Mouse (Mus musculus): ENCODE data around the gene Notch2. TPM values are rescaled to one million over a fixed set of nuclear protein-coding genes. Genes with fewer than 3 reads are reported as not detected.

The Notch2 gene
- polyA plus RNA-seq, 1 experiment from 2014 or later: 43.5 TPM

DNA sequence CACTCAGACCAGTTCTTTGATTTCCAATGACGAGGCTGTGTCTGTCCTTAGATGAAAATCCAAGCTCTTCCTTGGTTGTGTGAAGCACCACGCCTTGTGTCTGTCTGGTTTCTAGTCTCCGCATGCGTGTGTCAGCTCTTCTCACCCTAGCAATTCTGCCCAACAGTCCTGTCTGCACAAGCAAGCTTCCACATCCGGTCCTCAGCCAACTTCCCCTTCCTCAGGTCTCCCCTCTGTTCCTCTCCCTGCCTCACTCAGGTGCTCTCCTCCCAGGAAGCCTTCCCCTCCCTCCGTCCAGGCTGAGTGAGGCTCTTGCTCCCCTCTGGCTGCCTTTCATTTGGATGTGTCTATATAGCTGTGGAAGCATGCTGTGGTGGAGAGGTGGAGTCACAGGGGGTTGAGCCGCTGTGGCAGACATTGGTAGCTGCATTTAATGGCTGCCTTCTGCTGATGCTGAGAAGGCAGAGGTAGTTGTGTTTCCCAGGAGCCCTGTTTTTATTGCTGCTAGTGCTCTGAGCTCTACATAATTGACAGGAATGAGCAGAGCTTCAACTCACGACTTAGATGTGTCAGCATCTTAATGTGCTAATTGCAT is 70.8 kb downstream of the Notch2 start:
- Histone ChIP-seq H3K9me3 (no peaks in the 10 kb centered on the region), H3K27me3 (no peaks in the 10 kb centered on the region), H3K36me3 (peaks cover 46% of the 10 kb centered on the region), H3K4me3 (no peak overlapping the region), H3K27ac (peak overlapping the region; percentile 53; the same call in 1 of the 2 replicates), H3K4me1 (peaks cover 70% of the 10 kb centered on the region), H3K4me2 (replicated peaks) (no peak overlapping the region), H3K9ac (peak overlapping the region; percentile 8; the same call in 1 of the 2 replicates)
- 48% methylated on average over 8 of the region's 8 CpGs for WGBS
- no peak for ATAC-seq (ENCODE audit: low FRiP score, low read depth)

DNA sequence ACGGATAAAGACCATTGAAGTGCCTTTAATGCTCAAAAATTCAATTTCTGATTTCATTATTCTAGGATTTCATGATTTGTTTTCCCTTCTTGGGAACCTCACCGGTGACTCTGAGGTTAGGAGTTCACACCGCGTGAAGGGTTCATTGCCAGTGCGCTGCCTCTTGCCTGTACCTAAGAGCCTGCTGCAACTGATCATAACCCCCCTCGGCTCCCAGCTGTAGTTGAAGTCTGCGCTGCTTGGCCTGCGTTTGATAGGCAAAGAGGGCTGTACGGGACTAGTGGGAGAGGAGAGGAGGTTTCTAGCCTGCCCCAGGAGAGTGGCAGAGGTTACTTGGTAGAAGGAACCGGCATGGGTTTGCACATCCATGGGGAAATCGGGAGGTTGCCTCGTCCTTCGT is 71.5 kb downstream of the Notch2 start:
- Histone ChIP-seq H3K4me1 (peaks cover 78% of the 10 kb centered on the region), H3K4me3 (no peak overlapping the region), H3K9me3 (no peaks in the 10 kb centered on the region), H3K4me2 (replicated peaks) (no peak overlapping the region), H3K9ac (no peak overlapping the region), H3K27me3 (no peaks in the 10 kb centered on the region), H3K36me3 (peaks cover 43% of the 10 kb centered on the region), H3K27ac (peak overlapping the region; percentile 92)
- 44% methylated on average over 13 of the region's 13 CpGs for WGBS
- ATAC-seq (ENCODE audit: low FRiP score, low read depth): no peak

DNA sequence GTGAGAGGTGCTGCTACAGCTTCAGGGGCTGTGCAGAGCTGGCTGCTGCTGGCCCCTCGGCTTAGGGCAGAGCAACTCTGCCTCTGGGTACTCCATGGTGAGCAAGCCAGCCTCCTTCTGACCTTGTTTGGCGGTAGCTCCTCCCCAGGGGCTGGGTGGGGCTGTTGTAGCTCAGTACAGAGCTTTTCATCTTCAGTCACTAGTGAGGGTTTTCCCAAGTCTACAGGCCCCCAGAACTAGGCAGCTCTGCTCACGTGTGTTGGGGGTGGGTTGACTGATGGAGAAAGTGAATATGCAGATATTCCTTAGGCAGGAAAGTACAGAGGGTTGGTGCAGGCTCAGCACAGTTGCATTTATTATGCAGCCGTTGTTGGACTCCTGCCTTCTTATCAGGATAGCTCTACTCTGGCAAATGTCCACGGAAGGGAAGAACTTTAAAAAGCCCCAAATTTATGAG is 72.5 kb downstream of the Notch2 start:
- Histone ChIP-seq H3K4me3 (no peak overlapping the region), H3K9ac (peak overlapping the region; percentile 43; the same call in 1 of the 2 replicates), H3K27me3 (no peaks in the 10 kb centered on the region), H3K27ac (peak overlapping the region; percentile 92), H3K4me1 (peaks cover 84% of the 10 kb centered on the region), H3K4me2 (replicated peaks) (peak overlapping the region; percentile 41), H3K36me3 (peaks cover 43% of the 10 kb centered on the region), H3K9me3 (no peaks in the 10 kb centered on the region)
- peak; percentile 75 for ATAC-seq (ENCODE audit: low FRiP score, low read depth)
- 10% methylated on average over 5 of the region's 5 CpGs for WGBS

DNA sequence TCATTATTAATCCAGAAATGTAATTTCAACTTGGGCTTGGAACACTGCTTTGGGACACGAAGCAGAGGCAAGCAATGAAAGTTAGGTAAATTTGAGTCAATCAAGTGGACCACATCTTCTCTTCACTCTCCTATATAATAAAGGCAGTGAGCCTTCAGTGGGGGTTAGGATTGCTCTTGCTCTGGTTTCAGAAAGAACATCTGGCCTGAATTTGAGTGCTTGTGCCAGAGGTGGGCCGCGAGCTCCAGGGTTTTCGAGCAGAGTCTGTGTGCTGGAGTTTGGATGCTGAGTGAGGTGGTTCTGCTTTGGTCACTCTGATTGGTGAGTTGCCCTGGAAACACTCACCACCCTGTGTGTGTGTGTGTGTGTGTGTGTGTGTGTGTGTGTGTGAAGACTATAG is 73.1 kb downstream of the Notch2 start:
- ATAC-seq (ENCODE audit: low FRiP score, low read depth): peak; percentile 74
- Histone ChIP-seq H3K36me3 (peaks cover 45% of the 10 kb centered on the region), H3K4me1 (peaks cover 80% of the 10 kb centered on the region), H3K4me3 (no peak overlapping the region), H3K9ac (no peak overlapping the region), H3K27me3 (no peaks in the 10 kb centered on the region), H3K9me3 (no peaks in the 10 kb centered on the region), H3K4me2 (replicated peaks) (0 out of 2 replicates have a peak overlapping the region, but pooled peaks have one; percentile 16), H3K27ac (peak overlapping the region; percentile 92)
- 9% methylated on average over 4 of the region's 4 CpGs for WGBS

DNA sequence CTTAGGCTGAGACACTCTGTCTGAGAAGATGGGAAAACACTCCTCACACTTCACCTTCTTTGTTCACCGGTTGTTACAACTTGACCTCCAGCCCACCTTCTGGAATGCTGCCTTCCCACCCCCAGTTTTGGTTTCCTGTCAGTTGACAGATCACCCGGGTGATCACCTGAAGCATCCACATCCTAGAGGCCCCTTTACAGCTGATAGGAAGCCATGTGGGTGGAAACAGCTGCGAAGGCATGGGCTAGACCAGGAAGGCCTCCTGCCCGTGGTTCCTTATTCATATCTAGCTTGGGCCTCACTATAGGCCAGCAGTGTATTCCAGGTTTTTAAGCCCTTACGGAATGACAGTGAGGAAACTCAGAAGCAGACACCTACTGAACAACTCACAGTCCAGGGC is 73.5 kb downstream of the Notch2 start:
- H3K4me3 ChIP-seq: no peak overlapping the region
- H3K9me3 ChIP-seq: no peaks in the 10 kb centered on the region
- H3K4me1 ChIP-seq: peaks cover 78% of the 10 kb centered on the region
- no peak for ATAC-seq (ENCODE audit: low FRiP score, low read depth)
- no peaks in the 10 kb centered on the region for H3K27me3 ChIP-seq
- 56% methylated on average over 5 of the region's 5 CpGs for WGBS
- H3K27ac ChIP-seq: peak overlapping the region; percentile 92
- peaks cover 45% of the 10 kb centered on the region for H3K36me3 ChIP-seq
- no peak overlapping the region for H3K9ac ChIP-seq
- H3K4me2 ChIP-seq (replicated peaks): 0 out of 2 replicates have a peak overlapping the region, but pooled peaks have one; percentile 16

DNA sequence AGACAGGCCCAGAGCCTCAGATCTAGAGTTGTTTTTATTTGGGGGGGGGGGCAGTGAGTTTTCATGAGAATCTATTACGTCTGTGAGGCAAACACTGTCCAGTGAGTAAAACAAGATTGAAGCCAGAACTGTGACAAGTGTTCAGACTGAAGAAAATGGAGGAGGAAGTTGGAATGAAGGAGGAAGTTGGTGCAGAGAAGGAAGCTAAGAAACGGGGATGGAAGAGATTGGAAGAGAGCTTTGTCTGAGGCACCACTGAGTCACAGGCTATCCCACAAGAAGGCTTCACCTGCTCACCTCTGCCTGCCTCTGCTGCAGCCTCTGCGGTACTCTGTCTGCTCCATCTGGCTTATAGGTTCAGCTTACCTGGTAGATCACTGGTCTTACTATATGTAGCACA is 74.2 kb downstream of the Notch2 start:
- 86% methylated on average over 3 of the region's 3 CpGs for WGBS
- ATAC-seq (ENCODE audit: low FRiP score, low read depth): no peak
- Histone ChIP-seq H3K9ac (no peak overlapping the region), H3K4me3 (no peak overlapping the region), H3K27me3 (no peaks in the 10 kb centered on the region), H3K36me3 (peaks cover 45% of the 10 kb centered on the region), H3K4me1 (peaks cover 80% of the 10 kb centered on the region), H3K27ac (peak overlapping the region; percentile 92; the same call in 1 of the 2 replicates), H3K9me3 (no peaks in the 10 kb centered on the region), H3K4me2 (replicated peaks) (no peak overlapping the region)

DNA sequence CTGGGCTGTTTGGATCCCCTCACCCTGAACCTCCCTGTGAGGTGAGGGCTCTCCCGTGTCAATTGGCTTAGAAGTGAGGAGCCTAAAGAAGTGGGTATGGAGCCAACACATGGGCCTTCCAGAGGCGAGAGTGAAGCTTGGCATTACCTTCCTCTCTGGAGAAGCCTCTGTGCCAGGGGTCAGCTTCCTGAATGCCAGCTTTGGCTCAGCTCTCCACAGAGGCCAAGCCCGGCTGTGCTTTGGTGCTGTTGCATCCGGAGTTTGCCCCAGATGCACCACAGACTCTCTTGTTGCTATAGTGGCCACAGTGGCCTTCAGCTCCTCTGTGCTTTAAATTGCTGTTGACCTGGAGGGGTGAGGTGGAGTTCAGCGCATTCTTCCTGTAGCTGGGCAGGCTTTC is 76.4 kb downstream of the Notch2 start:
- H3K27me3 ChIP-seq: no peaks in the 10 kb centered on the region
- peak overlapping the region; percentile 61; the same call in 1 of the 2 replicates for H3K27ac ChIP-seq
- H3K9ac ChIP-seq: no peak overlapping the region
- H3K9me3 ChIP-seq: no peaks in the 10 kb centered on the region
- ATAC-seq (ENCODE audit: low FRiP score, low read depth): no peak
- H3K4me3 ChIP-seq: no peak overlapping the region
- H3K36me3 ChIP-seq: peaks cover 42% of the 10 kb centered on the region
- no peak overlapping the region for H3K4me2 ChIP-seq (replicated peaks)
- whole genome bisulfite sequencing: 78% methylated on average over 5 of the region's 5 CpGs
- peaks cover 81% of the 10 kb centered on the region for H3K4me1 ChIP-seq

DNA sequence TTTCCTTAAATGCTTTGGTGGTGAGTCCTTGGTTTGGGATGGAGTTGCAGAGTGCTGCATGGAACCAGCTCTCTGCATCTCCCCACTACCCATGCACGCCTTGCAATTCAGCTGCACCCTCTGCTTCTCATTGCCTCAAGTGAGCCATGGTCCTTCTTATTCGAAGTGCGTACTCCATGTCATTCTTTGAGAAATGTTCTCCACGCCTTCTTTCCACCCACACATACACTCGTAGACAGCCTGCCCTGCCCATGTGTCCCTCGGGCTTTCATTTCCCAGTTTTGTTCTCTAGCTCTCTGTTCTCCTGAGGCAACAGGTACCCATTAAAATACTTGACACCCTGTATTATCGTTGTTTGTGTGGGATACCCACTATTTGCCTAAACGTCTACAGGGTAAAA is 76.8 kb downstream of the Notch2 start:
- Histone ChIP-seq H3K36me3 (peaks cover 42% of the 10 kb centered on the region), H3K9ac (no peak overlapping the region), H3K27ac (peak overlapping the region; percentile 61; the same call in 1 of the 2 replicates), H3K9me3 (no peaks in the 10 kb centered on the region), H3K4me3 (no peak overlapping the region), H3K4me1 (peaks cover 81% of the 10 kb centered on the region), H3K27me3 (no peaks in the 10 kb centered on the region), H3K4me2 (replicated peaks) (no peak overlapping the region)
- ATAC-seq (ENCODE audit: low FRiP score, low read depth): no peak
- WGBS: 75% methylated on average over 8 of the region's 8 CpGs

DNA sequence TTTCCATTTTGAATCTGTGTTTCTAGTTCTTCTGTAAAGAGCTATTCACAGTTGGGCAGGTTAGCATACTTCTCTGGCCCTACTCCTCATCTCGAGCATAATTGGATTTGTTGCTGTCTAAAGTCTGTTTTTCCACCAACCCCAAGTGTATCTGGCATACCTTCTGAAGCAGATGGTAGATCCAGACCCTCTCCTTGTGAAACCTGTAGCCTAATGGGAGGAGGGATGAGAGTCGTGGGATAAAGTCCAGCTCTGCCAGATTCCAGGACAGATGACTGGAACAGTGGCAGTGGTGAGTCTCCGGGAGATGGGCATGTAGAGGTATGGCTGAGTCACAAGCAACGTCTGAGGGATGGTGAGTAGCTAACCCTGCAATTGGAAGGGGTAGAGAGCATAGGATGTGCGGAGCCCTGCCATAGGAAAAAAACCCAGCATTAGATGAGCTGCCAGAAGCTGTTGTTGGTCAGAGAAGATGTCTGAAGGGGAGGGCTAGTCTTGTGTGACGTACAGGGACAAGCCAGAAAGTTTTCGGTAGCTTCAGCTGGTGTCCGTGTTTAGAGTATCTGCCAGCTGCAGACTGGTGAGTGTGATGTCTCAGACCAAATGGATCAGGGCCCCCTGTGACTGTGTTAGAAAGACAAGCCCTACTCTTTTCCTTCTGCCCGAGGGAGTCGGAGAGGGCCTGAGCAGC is 79.5 kb downstream of the Notch2 start:
- Histone ChIP-seq H3K9ac (no peak overlapping the region), H3K4me3 (no peak overlapping the region), H3K36me3 (peaks cover 57% of the 10 kb centered on the region), H3K4me1 (peaks cover 64% of the 10 kb centered on the region), H3K4me2 (replicated peaks) (no peak overlapping the region), H3K27me3 (no peaks in the 10 kb centered on the region), H3K27ac (no peak overlapping the region; the same call in 1 of the 2 replicates), H3K9me3 (no peaks in the 10 kb centered on the region)
- WGBS: 74% methylated on average over 10 of the region's 10 CpGs
- ATAC-seq (ENCODE audit: low FRiP score, low read depth): no peak

DNA sequence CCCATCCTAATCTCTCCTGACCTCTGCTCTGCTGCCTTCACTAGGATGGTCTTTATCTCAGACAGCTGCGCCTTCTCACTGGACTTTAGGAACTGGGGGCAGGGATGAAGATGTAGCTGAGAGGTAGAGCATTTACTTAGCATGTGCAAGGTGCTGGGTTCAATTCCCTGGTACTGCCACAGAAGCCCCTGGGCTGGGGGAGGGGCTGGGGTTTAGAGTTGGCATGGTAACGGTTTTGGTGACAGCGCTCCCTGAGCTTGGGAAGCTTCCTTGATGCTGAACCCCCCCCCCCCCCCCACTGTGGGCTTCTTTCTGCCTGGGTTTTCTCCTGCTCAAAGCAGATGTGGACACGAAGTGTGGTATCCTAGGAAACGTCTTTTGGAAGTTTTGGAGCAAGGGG is 80.6 kb downstream of the Notch2 start:
- no peak for ATAC-seq (ENCODE audit: low FRiP score, low read depth)
- peaks cover 54% of the 10 kb centered on the region for H3K4me1 ChIP-seq

DNA sequence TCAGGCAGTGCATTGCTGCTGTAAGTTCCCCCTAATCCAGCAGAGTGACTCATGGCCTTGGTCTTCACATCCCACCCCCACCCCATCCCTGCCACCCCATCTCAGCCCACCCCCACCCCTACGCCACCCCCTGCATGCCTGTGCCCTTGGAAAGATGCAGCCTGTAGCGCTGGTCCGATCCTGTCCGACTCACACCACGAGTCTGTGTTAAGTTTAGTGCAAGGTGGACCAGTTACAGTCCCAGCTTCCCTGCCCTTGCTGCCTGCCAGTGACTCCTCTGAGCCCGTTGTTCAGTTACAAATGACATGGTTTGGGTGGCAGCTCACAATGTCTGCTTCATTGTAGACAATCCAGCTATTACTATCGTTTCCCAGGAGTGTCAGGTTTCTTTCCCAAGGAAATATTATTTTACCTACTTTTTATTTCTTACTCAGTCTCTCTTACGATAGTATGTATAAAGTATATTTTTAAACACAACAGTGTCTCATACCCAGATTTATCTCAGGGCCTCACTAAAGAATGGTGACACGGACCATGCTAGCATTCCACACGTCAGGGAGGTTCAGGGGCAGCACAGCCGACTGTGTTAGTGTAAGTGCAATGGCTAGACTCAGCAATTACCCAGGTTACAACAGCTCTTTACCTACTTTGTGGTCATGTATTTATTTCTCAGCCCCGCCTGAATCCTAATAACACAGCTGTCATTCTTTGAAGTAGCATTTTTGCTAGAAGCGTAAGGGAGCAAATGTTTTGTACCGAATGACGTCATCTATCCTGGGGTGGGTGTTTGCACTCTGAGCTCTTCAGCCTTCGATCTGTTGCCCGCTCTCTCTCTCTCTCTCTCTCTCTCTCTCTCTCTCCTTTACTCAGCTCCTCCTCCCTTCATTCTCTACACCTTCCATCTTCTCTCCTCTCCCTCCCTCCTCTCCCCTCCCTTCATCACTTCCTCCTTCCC is 81.6 kb downstream of the Notch2 start:
- no peaks in the 10 kb centered on the region for H3K27me3 ChIP-seq
- H3K4me2 ChIP-seq (replicated peaks): no peak overlapping the region
- ATAC-seq (ENCODE audit: low FRiP score, low read depth): 0 out of 2 replicates have a peak, but pooled peaks have one; percentile 46
- H3K9ac ChIP-seq: no peak overlapping the region
- H3K27ac ChIP-seq: no peak overlapping the region
- WGBS: 60% methylated on average over 17 of the region's 17 CpGs
- no peaks in the 10 kb centered on the region for H3K9me3 ChIP-seq
- peaks cover 51% of the 10 kb centered on the region for H3K4me1 ChIP-seq
- peaks cover 66% of the 10 kb centered on the region for H3K36me3 ChIP-seq
- no peak overlapping the region for H3K4me3 ChIP-seq

More for the DNA sequence above, 80.6 kb downstream of the Notch2 start:
- Histone ChIP-seq H3K4me2 (replicated peaks) (no peak overlapping the region), H3K36me3 (peaks cover 60% of the 10 kb centered on the region), H3K4me3 (no peak overlapping the region), H3K9me3 (no peaks in the 10 kb centered on the region), H3K27ac (peak overlapping the region; percentile 10; the same call in 1 of the 2 replicates), H3K9ac (no peak overlapping the region), H3K27me3 (no peaks in the 10 kb centered on the region)
- 76% methylated on average over 5 of the region's 5 CpGs for WGBS

Measured in limb, embryonic 13.5 days (tissue).